Mouse (Mus musculus) midbrain, embryonic 16.5 days (tissue): Measurements from ENCODE around the gene Bag5. TPM values are rescaled to one million over a fixed set of nuclear protein-coding genes. Genes with fewer than 3 reads are reported as not detected.

ENCODE experiments used
- ATAC-seq: fragments of 200-750 bp; cut with Nextera tagmentation; 2 replicates; pipeline ENCODE4 v1.8.0; 2017; ENCODE audit warnings: moderate TSS enrichment
- H3K27ac ChIP-seq: fragments of 300-500 bp; sonication (generic); 2 replicates; pipeline ENCODE4 v1.5.1; 2014; ENCODE audit warnings: mild to moderate bottlenecking, low read length, mixed read lengths
- H3K27me3 ChIP-seq: fragments of 300-500 bp; sonication (generic); 2 replicates; pipeline ENCODE4 v1.6.1; 2014; ENCODE audit warnings: low read depth, low read length, mixed read lengths; ENCODE audit not compliant: control insufficient read depth, insufficient read depth
- H3K36me3 ChIP-seq: fragments of 300-500 bp; sonication (generic); 2 replicates; pipeline ENCODE4 v1.6.1; 2014; ENCODE audit warnings: mild to moderate bottlenecking, low read length, moderate library complexity, mixed read lengths; ENCODE audit not compliant: control insufficient read depth, insufficient read depth
- H3K4me1 ChIP-seq: fragments of 300-500 bp; sonication (generic); 2 replicates; pipeline ENCODE4 v1.6.1; 2014; ENCODE audit warnings: mild to moderate bottlenecking, low read length, mixed read lengths; ENCODE audit not compliant: control insufficient read depth, insufficient read depth
- H3K4me2 ChIP-seq: fragments of 300-500 bp; sonication (generic); 2 replicates; pipeline ENCODE4 v1.6.1; 2014; ENCODE audit warnings: mild to moderate bottlenecking, low read length, mixed read lengths
- H3K4me3 ChIP-seq: fragments of 300-500 bp; sonication (generic); 2 replicates; pipeline ENCODE4 v1.5.1; 2014; ENCODE audit warnings: low read depth, mild to moderate bottlenecking, low read length, moderate library complexity, mixed read lengths
- H3K9ac ChIP-seq: fragments of 300-500 bp; sonication (generic); 2 replicates; pipeline ENCODE4 v1.6.1; 2014; ENCODE audit warnings: low read depth, low read length, mixed read lengths
- H3K9me3 ChIP-seq: fragments of 300-500 bp; sonication (generic); replicated peaks from 2 replicates; pipeline ENCODE4 v1.6.1; 2014; ENCODE audit warnings: mild to moderate bottlenecking, low read length, mixed read lengths; ENCODE audit not compliant: control insufficient read depth, poor library complexity, severe bottlenecking
- WGBS: fragments of 180-500 bp; shearing (Covaris S2); extraction: QIAGEN DNeasy Blood & Tissue Kit; methylation state at CpG from one replicate; pipeline ENCODE4 v1.1.7; 2014; 5-methylcytosine and 5-hydroxymethylcytosine counted together
- polyA plus RNA-seq: library from polyadenylated mRNA; unstranded; fragments of >200 nt; fragmentation: Nextera tagmentation; extraction: Ambion mirVana; gene quantifications from 2 replicates; pipeline ENCODE4 v1.2.1, GENCODE M21; 2015

Gene Bag5
- polyA plus RNA-seq, 1 experiment from 2014 or later: 70.4 TPM

DNA sequence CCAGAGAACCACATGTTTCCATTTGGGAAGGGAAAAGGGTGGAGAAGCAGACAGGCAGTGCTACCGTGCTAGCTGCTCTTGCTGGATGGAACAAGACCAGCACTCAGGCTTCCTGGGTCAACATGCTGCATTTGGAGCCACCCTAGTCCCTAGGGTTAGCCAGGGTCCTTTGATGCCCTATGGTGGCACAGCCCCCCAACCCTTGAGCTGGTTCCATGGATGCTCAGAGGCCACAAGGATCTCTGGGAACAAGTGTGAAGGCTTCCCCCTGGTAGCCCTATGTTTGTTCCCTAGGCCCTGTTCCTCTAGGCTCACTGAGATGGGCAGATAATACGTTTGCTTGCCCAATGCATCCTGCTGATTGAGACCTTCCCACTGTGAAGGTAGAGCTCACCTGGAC is 42.2 kb upstream of the Bag5 start:
- no peak overlapping the region for H3K4me2 ChIP-seq
- no peak overlapping the region for H3K27ac ChIP-seq
- H3K4me3 ChIP-seq: no peak overlapping the region
- no peaks in the 10 kb centered on the region for H3K9me3 ChIP-seq
- WGBS: 71% methylated on average over 2 of the region's 2 CpGs
- H3K36me3 ChIP-seq: no peaks in the 10 kb centered on the region
- ATAC-seq: no peak
- H3K4me1 ChIP-seq: peaks cover 14% of the 10 kb centered on the region
- H3K27me3 ChIP-seq: no peaks in the 10 kb centered on the region
- no peak overlapping the region for H3K9ac ChIP-seq

DNA sequence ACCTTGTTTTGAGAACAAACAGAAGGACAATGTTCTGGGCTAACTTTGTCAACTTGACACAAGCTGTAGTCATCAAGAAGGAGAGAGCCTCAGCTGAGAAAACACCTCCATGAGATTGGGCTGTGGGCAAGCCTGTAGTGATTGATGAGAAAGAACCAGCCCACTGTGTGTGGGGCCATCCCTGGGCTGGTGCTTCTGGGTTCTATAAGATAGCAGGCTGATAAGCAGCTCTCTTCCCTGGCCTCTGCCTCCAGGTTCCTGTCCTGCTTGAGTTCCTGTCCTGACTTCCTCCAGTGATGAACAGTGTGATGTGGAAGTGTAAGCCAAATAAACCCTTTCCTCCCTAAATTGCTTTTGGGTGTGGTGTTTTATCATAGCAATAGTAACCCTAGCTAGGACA is 41.7 kb upstream of the Bag5 start:
- Histone ChIP-seq H3K9ac (no peak overlapping the region), H3K36me3 (no peaks in the 10 kb centered on the region), H3K4me1 (peaks cover 9% of the 10 kb centered on the region), H3K27me3 (no peaks in the 10 kb centered on the region), H3K4me3 (no peak overlapping the region), H3K4me2 (no peak overlapping the region), H3K9me3 (no peaks in the 10 kb centered on the region), H3K27ac (no peak overlapping the region)
- no peak for ATAC-seq

DNA sequence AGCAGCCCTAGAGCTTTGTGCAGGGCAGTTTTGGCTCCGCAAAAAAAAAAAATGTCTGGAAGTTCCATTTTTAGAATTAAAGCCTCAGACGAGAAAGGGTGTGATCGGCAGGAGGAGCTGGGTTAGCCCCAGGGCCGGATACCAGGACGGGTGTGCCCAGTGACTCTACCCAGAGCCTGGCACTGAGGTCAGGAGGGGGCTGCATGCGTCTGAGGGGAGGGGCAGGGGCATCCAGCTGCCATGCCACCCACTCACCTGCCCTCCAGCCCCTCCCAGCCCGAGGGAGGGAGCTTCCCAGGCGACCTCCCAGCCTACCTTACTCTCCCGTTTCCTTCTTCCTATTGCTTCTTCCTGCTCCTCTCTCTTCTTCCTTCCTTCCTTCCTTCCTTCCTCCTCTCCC is 40.3 kb upstream of the Bag5 start:
- 71% methylated on average over 9 of the region's 9 CpGs for WGBS
- Histone ChIP-seq H3K4me2 (no peak overlapping the region), H3K27ac (no peak overlapping the region), H3K27me3 (no peaks in the 10 kb centered on the region), H3K36me3 (no peaks in the 10 kb centered on the region), H3K9ac (no peak overlapping the region), H3K4me3 (no peak overlapping the region), H3K9me3 (no peaks in the 10 kb centered on the region), H3K4me1 (peaks cover 8% of the 10 kb centered on the region)
- ATAC-seq: no peak

DNA sequence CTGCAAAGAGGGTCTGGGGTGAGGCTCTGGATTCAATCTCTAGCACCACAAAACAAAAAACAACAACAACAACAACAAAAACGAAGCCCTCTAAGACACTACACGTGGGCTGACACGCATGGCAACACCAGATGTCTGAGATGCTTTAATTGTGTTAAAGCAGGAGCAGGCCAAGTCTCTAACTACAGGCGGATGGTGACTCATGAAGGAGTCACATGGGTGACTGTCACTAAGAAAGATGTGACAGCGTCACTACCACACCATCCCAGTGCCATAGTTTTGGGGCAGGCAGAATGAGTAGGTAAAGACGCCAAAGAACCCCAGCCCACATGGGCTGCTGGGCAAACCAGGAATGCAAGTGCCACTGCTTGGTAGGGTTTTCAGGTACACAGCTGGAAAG is 39.4 kb upstream of the Bag5 start:
- no peaks in the 10 kb centered on the region; the same call in 1 of the 2 replicates for H3K4me1 ChIP-seq

DNA sequence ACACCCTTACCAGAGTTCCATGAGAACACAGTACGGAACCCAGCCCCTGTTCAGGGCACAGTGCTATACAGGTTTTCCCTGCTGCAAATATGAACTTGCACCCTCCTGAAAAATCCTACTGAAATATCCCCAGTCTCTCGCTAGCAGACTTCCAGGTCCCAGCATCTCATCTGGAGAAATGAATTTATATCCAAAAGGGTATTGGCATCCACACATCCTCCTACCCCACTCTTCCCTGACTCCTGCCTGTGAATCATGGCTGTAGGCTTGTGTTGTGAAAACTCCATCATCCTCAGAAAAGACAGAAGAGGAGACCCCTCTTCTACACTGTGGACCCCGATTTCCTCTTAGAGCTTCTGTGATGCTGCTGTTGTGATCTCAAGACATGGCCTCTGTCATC is 37.7 kb upstream of the Bag5 start:
- 94% methylated on average over 3 of the region's 3 CpGs for WGBS
- no peak for ATAC-seq

More for the DNA sequence above, 39.4 kb upstream of the Bag5 start:
- no peak overlapping the region for H3K4me3 ChIP-seq
- H3K9me3 ChIP-seq: no peaks in the 10 kb centered on the region
- H3K27me3 ChIP-seq: no peaks in the 10 kb centered on the region
- no peak for ATAC-seq
- H3K9ac ChIP-seq: no peak overlapping the region
- no peak overlapping the region for H3K4me2 ChIP-seq
- H3K36me3 ChIP-seq: no peaks in the 10 kb centered on the region
- 93% methylated on average over 6 of the region's 6 CpGs for WGBS
- no peak overlapping the region for H3K27ac ChIP-seq

DNA sequence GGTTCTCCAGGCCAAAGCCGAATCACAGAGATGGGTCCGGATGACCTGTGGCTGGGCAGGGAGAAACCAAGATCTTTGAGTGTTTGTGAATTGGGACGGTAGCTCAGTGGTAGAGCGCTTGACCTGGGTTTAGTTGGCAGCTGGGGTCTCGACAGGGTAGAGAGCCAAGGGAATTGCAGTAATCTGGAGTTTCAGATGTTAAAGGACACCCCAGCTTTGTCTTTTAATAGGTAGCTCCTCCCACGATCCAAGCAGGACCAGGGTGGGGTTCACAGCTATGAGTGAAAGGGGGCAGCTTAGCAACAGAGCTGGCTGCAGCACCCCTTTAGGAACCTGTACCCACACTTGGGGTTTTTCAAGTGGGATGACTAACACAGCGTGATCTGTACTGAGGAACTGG is 34.4 kb upstream of the Bag5 start:
- Histone ChIP-seq H3K9me3 (no peaks in the 10 kb centered on the region), H3K27me3 (no peaks in the 10 kb centered on the region), H3K4me1 (no peaks in the 10 kb centered on the region), H3K36me3 (no peaks in the 10 kb centered on the region), H3K4me3 (no peak overlapping the region), H3K4me2 (no peak overlapping the region), H3K27ac (no peak overlapping the region), H3K9ac (no peak overlapping the region)
- ATAC-seq: no peak
- WGBS: 91% methylated on average over 7 of the region's 7 CpGs

More for the DNA sequence above, 37.7 kb upstream of the Bag5 start:
- Histone ChIP-seq H3K27me3 (no peaks in the 10 kb centered on the region), H3K4me2 (no peak overlapping the region), H3K9ac (no peak overlapping the region), H3K4me3 (no peak overlapping the region), H3K36me3 (no peaks in the 10 kb centered on the region), H3K4me1 (no peaks in the 10 kb centered on the region), H3K27ac (no peak overlapping the region), H3K9me3 (no peaks in the 10 kb centered on the region)

DNA sequence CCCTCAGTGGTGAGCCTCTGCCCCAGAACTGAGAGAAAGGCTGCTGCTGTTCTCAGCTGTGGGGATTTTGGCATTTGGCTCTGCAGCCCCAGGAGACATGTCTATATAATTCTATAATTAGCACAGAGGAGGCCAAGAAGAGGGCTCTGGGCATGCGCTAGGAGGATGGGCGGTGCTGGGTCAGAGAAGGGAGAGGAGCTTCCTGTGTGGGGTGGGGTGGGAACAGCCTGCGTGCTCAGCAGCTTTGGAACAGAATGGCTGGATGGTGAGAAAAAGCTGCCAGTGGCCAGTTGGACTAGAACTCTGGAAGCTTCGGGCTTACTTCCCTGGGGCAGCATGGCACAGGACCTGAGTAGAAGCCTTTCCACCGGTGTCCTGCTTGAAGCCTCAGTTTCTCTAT is 33.0 kb upstream of the Bag5 start:
- WGBS: 68% methylated on average over 5 of the region's 5 CpGs
- H3K9ac ChIP-seq: no peak overlapping the region

DNA sequence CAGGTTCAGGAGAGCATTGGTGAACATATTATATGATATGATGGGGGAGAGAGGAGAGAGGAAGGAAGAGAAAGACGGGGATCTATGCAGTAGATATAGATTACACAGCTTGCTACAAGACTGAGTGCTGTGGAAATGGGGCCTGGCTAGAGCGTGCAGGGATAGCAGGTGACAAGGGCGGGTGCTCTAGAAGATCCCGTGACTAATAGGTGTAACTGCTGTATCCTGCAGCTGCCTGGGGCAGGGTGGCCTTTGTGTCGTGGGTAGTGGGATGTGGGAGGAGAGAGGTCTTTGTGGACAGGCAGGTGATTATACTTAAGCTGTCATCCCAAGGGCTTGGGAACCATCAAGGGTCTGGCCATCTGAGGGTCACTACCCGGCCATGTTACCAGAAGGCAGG is 32.2 kb upstream of the Bag5 start:
- H3K27me3 ChIP-seq: no peaks in the 10 kb centered on the region
- H3K4me3 ChIP-seq: no peak overlapping the region
- H3K36me3 ChIP-seq: no peaks in the 10 kb centered on the region
- no peak overlapping the region for H3K27ac ChIP-seq
- H3K4me1 ChIP-seq: no peaks in the 10 kb centered on the region
- H3K9me3 ChIP-seq: no peaks in the 10 kb centered on the region
- H3K4me2 ChIP-seq: no peak overlapping the region
- WGBS: 75% methylated on average over 6 of the region's 6 CpGs
- no peak for ATAC-seq
- H3K9ac ChIP-seq: no peak overlapping the region

More for the DNA sequence above, 33.0 kb upstream of the Bag5 start:
- H3K4me1 ChIP-seq: no peaks in the 10 kb centered on the region
- H3K9me3 ChIP-seq: no peaks in the 10 kb centered on the region
- H3K27ac ChIP-seq: no peak overlapping the region
- no peak overlapping the region for H3K4me3 ChIP-seq
- no peaks in the 10 kb centered on the region for H3K36me3 ChIP-seq
- no peak overlapping the region for H3K4me2 ChIP-seq
- ATAC-seq: no peak
- no peaks in the 10 kb centered on the region for H3K27me3 ChIP-seq

DNA sequence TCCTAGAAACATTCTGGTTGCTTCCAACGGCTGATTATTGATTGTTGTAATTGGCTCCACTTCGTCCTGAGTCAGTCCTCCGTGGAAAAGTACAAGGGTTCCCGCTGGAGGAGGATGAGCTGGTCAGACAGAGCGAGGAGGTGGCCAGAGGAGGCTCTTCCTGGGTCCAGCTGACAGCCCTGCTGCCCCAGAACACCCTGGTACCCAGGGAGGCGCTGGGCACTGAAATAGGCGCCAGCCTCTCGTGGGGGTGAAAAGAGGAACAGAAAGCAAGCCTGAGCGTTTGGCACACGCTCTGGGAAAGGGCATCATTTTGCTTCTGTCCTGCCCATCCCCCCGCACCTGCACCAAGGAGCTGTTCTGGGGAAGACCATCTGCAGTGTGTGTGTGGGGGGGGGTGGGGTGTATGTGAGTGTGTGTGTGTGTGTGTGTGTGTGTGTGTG is 30.9 kb upstream of the Bag5 start:
- Histone ChIP-seq H3K27me3 (no peaks in the 10 kb centered on the region), H3K4me2 (no peak overlapping the region), H3K4me1 (no peaks in the 10 kb centered on the region), H3K4me3 (no peak overlapping the region), H3K36me3 (no peaks in the 10 kb centered on the region), H3K27ac (no peak overlapping the region), H3K9ac (no peak overlapping the region), H3K9me3 (no peaks in the 10 kb centered on the region)
- no peak for ATAC-seq
- 86% methylated on average over 11 of the region's 11 CpGs for whole genome bisulfite sequencing

DNA sequence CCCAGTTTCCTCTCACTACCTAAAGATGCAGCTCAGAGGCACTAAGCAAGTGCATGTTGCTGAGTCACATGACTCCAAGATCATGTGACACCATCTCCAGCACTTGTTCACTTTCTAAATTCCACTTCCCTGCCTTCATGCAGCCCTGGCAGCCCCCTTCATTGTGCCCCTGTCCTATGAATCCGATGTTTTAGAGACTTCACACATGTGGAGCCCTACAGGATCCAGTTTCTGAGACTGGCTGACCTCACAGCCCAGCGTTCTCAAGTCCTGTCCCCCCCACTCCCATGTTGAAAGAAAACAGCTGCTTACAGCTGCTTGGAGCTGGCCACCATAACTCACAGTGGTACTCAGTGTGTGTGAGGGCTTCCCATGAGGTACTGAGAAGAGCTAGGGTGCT is 30.4 kb upstream of the Bag5 start:
- Histone ChIP-seq H3K9me3 (no peaks in the 10 kb centered on the region), H3K27ac (no peak overlapping the region), H3K4me2 (no peak overlapping the region), H3K4me1 (no peaks in the 10 kb centered on the region), H3K36me3 (no peaks in the 10 kb centered on the region), H3K27me3 (no peaks in the 10 kb centered on the region), H3K9ac (no peak overlapping the region), H3K4me3 (no peak overlapping the region)
- ATAC-seq: no peak
- 79% methylated on average over 2 of the region's 2 CpGs for WGBS
